18 mouse cellular contexts compared by ENCODE assay signal in genomic region chr10:108307772-108308171, GRCm38 (mm10). TPM values are rescaled to one million over a fixed set of nuclear protein-coding genes. Genes with fewer than 3 reads are reported as not detected.
DNase-seq lines count a peak whose midpoint lies in the region; ATAC-seq lines count a peak whose summit lies in the region.
"Had no signal": no experiment of that assay in that cellular context is flagged by ENCODE, and none has a peak within 500 bp of the region (broad histone marks: within the 10 kb centered on the region; RNA-seq: fewer than 3 reads in every experiment).

No protein-coding gene starts in this region.

- 83% methylated on average over 11 of the region's 11 CpGs for WGBS in heart, embryonic 12.5 days
- WGBS in midbrain, embryonic 13.5 days = 65% methylated on average over 11 of the region's 11 CpGs
- WGBS in midbrain, embryonic 10.5 days = 86% methylated on average over 11 of the region's 11 CpGs
- 47% methylated on average over 11 of the region's 11 CpGs for WGBS in kidney, embryonic 16.5 days
- WGBS in neural tube, embryonic 14.5 days = 60% methylated on average over 11 of the region's 11 CpGs
- WGBS in forebrain, embryonic 13.5 days = 64% methylated on average over 11 of the region's 11 CpGs

- ATAC-seq in heart, embryonic 12.5 days (ENCODE audit: insufficient number of reproducible peaks, low FRiP score) = no peak
- no peak for ATAC-seq in midbrain, embryonic 13.5 days
- ATAC-seq in kidney, embryonic 16.5 days (ENCODE audit: low FRiP score, low TSS enrichment) = peak; percentile 61; the same call in 1 of the 2 replicates
- peak; percentile 76 for ATAC-seq in neural tube, embryonic 14.5 days (ENCODE audit: low read depth)
- ATAC-seq in forebrain, embryonic 13.5 days = no peak
- ATAC-seq: forebrain, embryonic 16.5 days had no signal

- H3K9me3 ChIP-seq in heart, embryonic 12.5 days (replicated peaks) = no peaks in the 10 kb centered on the region
- H3K9me3 ChIP-seq in midbrain, embryonic 13.5 days = no peaks in the 10 kb centered on the region
- H3K9me3 ChIP-seq in midbrain, embryonic 10.5 days (replicated peaks) = no peaks in the 10 kb centered on the region
- peaks cover 4% of the 10 kb centered on the region; the same call in 1 of the 2 replicates for H3K9me3 ChIP-seq in kidney, embryonic 16.5 days (ENCODE audit: low read length)
- no peaks in the 10 kb centered on the region for H3K9me3 ChIP-seq in neural tube, embryonic 14.5 days (ENCODE audit: control insufficient read depth, low read length)
- H3K9me3 ChIP-seq in forebrain, embryonic 13.5 days (replicated peaks) = no peaks in the 10 kb centered on the region
- H3K9me3 ChIP-seq: heart, embryonic 10.5 days; liver, embryonic 13.5 days had no signal

- H3K4me2 ChIP-seq in heart, embryonic 12.5 days = no peak overlapping the region
- no peak overlapping the region for H3K4me2 ChIP-seq in midbrain, embryonic 13.5 days (replicated peaks)
- 0 out of 2 replicates have a peak overlapping the region, but pooled peaks have one; percentile 22 for H3K4me2 ChIP-seq in kidney, embryonic 16.5 days (replicated peaks; ENCODE audit: low read depth, low read length)
- no peak overlapping the region for H3K4me2 ChIP-seq in neural tube, embryonic 14.5 days (ENCODE audit: low read depth, low read length)
- no peak overlapping the region for H3K4me2 ChIP-seq in forebrain, embryonic 13.5 days
- H3K4me2 ChIP-seq: liver, embryonic 13.5 days had no signal

- no peak overlapping the region for H3K9ac ChIP-seq in heart, embryonic 12.5 days
- H3K9ac ChIP-seq in midbrain, embryonic 13.5 days (replicated peaks) = no peak overlapping the region
- H3K9ac ChIP-seq in kidney, embryonic 16.5 days (replicated peaks; ENCODE audit: low read length) = no peak overlapping the region
- H3K9ac ChIP-seq in neural tube, embryonic 14.5 days (replicated peaks; ENCODE audit: low read depth, low read length) = no peak overlapping the region
- H3K9ac ChIP-seq in forebrain, embryonic 13.5 days = no peak overlapping the region
- H3K9ac ChIP-seq: liver, embryonic 13.5 days had no signal

- H3K27me3 ChIP-seq in heart, embryonic 12.5 days (replicated peaks) = no peaks in the 10 kb centered on the region
- H3K27me3 ChIP-seq in midbrain, embryonic 13.5 days = no peaks in the 10 kb centered on the region
- no peaks in the 10 kb centered on the region for H3K27me3 ChIP-seq in midbrain, embryonic 10.5 days (ENCODE audit: low read depth, poor library complexity, severe bottlenecking)
- no peaks in the 10 kb centered on the region for H3K27me3 ChIP-seq in kidney, embryonic 16.5 days (ENCODE audit: insufficient read depth, low read length)
- no peaks in the 10 kb centered on the region for H3K27me3 ChIP-seq in neural tube, embryonic 14.5 days (ENCODE audit: control insufficient read depth, insufficient read depth, low read length)
- no peaks in the 10 kb centered on the region for H3K27me3 ChIP-seq in forebrain, embryonic 13.5 days
- H3K27me3 ChIP-seq: liver, embryonic 13.5 days had no signal

- H3K27ac ChIP-seq in heart, embryonic 12.5 days (ENCODE audit: poor library complexity, severe bottlenecking) = no peak overlapping the region
- H3K27ac ChIP-seq in midbrain, embryonic 13.5 days = 0 out of 2 replicates have a peak overlapping the region, but pooled peaks have one; percentile 39
- H3K27ac ChIP-seq in midbrain, embryonic 10.5 days (replicated peaks) = no peak overlapping the region
- H3K27ac ChIP-seq in kidney, embryonic 16.5 days (ENCODE audit: low read length) = no peak overlapping the region
- peak overlapping the region; percentile 40; the same call in 1 of the 2 replicates for H3K27ac ChIP-seq in neural tube, embryonic 14.5 days (ENCODE audit: low read depth, low read length)
- no peak overlapping the region for H3K27ac ChIP-seq in forebrain, embryonic 13.5 days
- H3K27ac ChIP-seq: heart, embryonic 10.5 days; liver, embryonic 13.5 days had no signal

- H3K4me1 ChIP-seq in heart, embryonic 12.5 days (replicated peaks) = no peaks in the 10 kb centered on the region
- peaks cover 5% of the 10 kb centered on the region; the same call in 1 of the 2 replicates for H3K4me1 ChIP-seq in midbrain, embryonic 13.5 days (replicated peaks)
- H3K4me1 ChIP-seq in midbrain, embryonic 10.5 days = no peaks in the 10 kb centered on the region
- peaks cover 3% of the 10 kb centered on the region; the same call in 1 of the 2 replicates for H3K4me1 ChIP-seq in kidney, embryonic 16.5 days (ENCODE audit: insufficient read depth, low read length)
- H3K4me1 ChIP-seq in neural tube, embryonic 14.5 days (ENCODE audit: control insufficient read depth, insufficient read depth, low read length) = no peaks in the 10 kb centered on the region
- H3K4me1 ChIP-seq in forebrain, embryonic 13.5 days = no peaks in the 10 kb centered on the region
- H3K4me1 ChIP-seq: heart, embryonic 10.5 days; liver, embryonic 13.5 days had no signal

- DNase-seq in heart, adult 11 months = peak; percentile 61
- no peak for DNase-seq in midbrain, embryonic 10.5 days (ENCODE audit: low spot score)
- no peak for DNase-seq in layer of hippocampus, postnatal 36 days
- DNase-seq: adrenal gland, postnatal 10 days; B cell, adult 2 months; cerebellum, adult 2 months; gastrocnemius, postnatal 25 days; left cerebral cortex, postnatal 4 days; liver, embryonic 13.5 days; lung, postnatal 10 days had no signal

- no peaks in the 10 kb centered on the region for H3K36me3 ChIP-seq in heart, embryonic 12.5 days
- no peaks in the 10 kb centered on the region for H3K36me3 ChIP-seq in midbrain, embryonic 13.5 days
- no peaks in the 10 kb centered on the region for H3K36me3 ChIP-seq in midbrain, embryonic 10.5 days
- H3K36me3 ChIP-seq in kidney, embryonic 16.5 days (ENCODE audit: insufficient read depth, low read length) = no peaks in the 10 kb centered on the region
- no peaks in the 10 kb centered on the region for H3K36me3 ChIP-seq in neural tube, embryonic 14.5 days (ENCODE audit: control insufficient read depth, insufficient read depth, low read length)
- no peaks in the 10 kb centered on the region for H3K36me3 ChIP-seq in forebrain, embryonic 13.5 days (ENCODE audit: poor library complexity, severe bottlenecking)
- H3K36me3 ChIP-seq: heart, embryonic 10.5 days; liver, embryonic 13.5 days had no signal

- no peak overlapping the region for H3K4me3 ChIP-seq in heart, embryonic 12.5 days
- H3K4me3 ChIP-seq in midbrain, embryonic 13.5 days (replicated peaks) = no peak overlapping the region
- no peak overlapping the region for H3K4me3 ChIP-seq in midbrain, embryonic 10.5 days
- no peak overlapping the region for H3K4me3 ChIP-seq in kidney, embryonic 16.5 days (ENCODE audit: low read length)
- H3K4me3 ChIP-seq in neural tube, embryonic 14.5 days (ENCODE audit: low read depth, low read length) = no peak overlapping the region
- no peak overlapping the region for H3K4me3 ChIP-seq in forebrain, embryonic 13.5 days
- H3K4me3 ChIP-seq: heart, embryonic 10.5 days; liver, embryonic 13.5 days had no signal

RNA-seq across cellular contexts. Expression of gene Pawr, which starts 24.1 kb away (rescaled TPM):
- polyA plus RNA-seq in heart, embryonic 12.5 days (2016; fragmentation: Nextera tagmentation; extraction: Ambion mirVana) = 21.0 and 23.2 TPM in 2 replicates
- polyA plus RNA-seq in midbrain, embryonic 13.5 days (2015; fragmentation: Nextera tagmentation; extraction: Ambion mirVana) = 2.6 and 4.0 TPM in 2 replicates
- 9.6 and 12.6 TPM in 2 replicates for polyA plus RNA-seq in midbrain, embryonic 10.5 days (2016; fragmentation: Nextera tagmentation; extraction: Ambion mirVana)
- 13.4 and 13.6 TPM in 2 replicates for polyA plus RNA-seq in kidney, embryonic 16.5 days (2015; fragmentation: Nextera tagmentation; extraction: Ambion mirVana)
- 3.8 and 4.1 TPM in 2 replicates for polyA plus RNA-seq in neural tube, embryonic 14.5 days (2014; fragmentation: Nextera tagmentation; extraction: Ambion mirVana)
- total RNA-seq in layer of hippocampus, postnatal 36 days (2021) = 1 to 10 TPM; 2.1 to 2.4 TPM
- polyA plus RNA-seq in forebrain, embryonic 13.5 days (2015; fragmentation: Nextera tagmentation; extraction: Ambion mirVana) = 4.3 and 4.7 TPM in 2 replicates
- total RNA-seq: megakaryocyte-erythroid progenitor cell, adult 5-6 weeks had no signal

Comparison
In these comparisons a context has a peak if more than half of its experiments do, and no peak if none do; other contexts are left out.
1. H3K27ac ChIP-seq: peak in midbrain, embryonic 13.5 days (single experiment) and neural tube, embryonic 14.5 days (single experiment); none in heart, embryonic 12.5 days (single experiment), midbrain, embryonic 10.5 days (single experiment), kidney, embryonic 16.5 days (single experiment) and forebrain, embryonic 13.5 days (single experiment).
2. ATAC-seq: peak in kidney, embryonic 16.5 days (single experiment) and neural tube, embryonic 14.5 days (single experiment); none in heart, embryonic 12.5 days (single experiment), midbrain, embryonic 13.5 days (single experiment) and forebrain, embryonic 13.5 days (single experiment).